Mouse (Mus musculus): ENCODE data around the gene Kmt2c. TPM values are rescaled to one million over a fixed set of nuclear protein-coding genes. Genes with fewer than 3 reads are reported as not detected.
A peak's percentile ranks its signal among the peaks of the same experiment; 100 is the strongest.

The Kmt2c gene
- 56.3 and 60.0 TPM in 2 replicates for polyA plus RNA-seq (2012; rRNA removed)

GRCm38 (mm10) chr5:25498346-25498820 lies at the start of gene Kmt2c:
Kmt2c (minus strand) TSS chr5:25498783.
- peak; percentile 80 to 84 for DNase-seq
- Histone ChIP-seq H3K27ac (ENCODE audit: insufficient read depth, low read length) (peak within 1 kb of the TSS; percentile 97), H3K27me3 (ENCODE audit: control insufficient read depth, insufficient read depth, low read length) (no peaks in the 10 kb centered on the region), H3K4me3 (replicated peaks; ENCODE audit: insufficient read depth, low read depth, low read length) (peak within 1 kb of the TSS; percentile 92), H3K4me1 (ENCODE audit: control insufficient read depth, insufficient read depth, low read length) (peaks cover 6% of the 10 kb centered on the region; the same call in 1 of the 2 replicates)
- WGBS = 4% methylated on average over 51 of the region's 54 CpGs
- TF ChIP-seq CTCF (IDR thresholded peaks at IDR 0.05; ENCODE audit: borderline replicate concordance, insufficient read depth, low read depth, low read length) (no peak), POLR2A (IDR thresholded peaks at IDR 0.05; ENCODE audit: borderline replicate concordance, insufficient read depth, low read length) (peak; percentile 77)

GRCm38 (mm10) chr5:25546912-25547311 lies 48.3 kb upstream of the Kmt2c start:
- Histone ChIP-seq H3K27me3 (ENCODE audit: control insufficient read depth, insufficient read depth, low read length) (no peaks in the 10 kb centered on the region), H3K4me1 (ENCODE audit: control insufficient read depth, insufficient read depth, low read length) (no peaks in the 10 kb centered on the region; the same call in 1 of the 2 replicates), H3K4me3 (replicated peaks; ENCODE audit: insufficient read depth, low read depth, low read length) (no peak overlapping the region), H3K27ac (ENCODE audit: insufficient read depth, low read length) (no peak overlapping the region)
- no peak for TF ChIP-seq POLR2A (IDR thresholded peaks at IDR 0.05; ENCODE audit: borderline replicate concordance, insufficient read depth, low read length)
- no peak for TF ChIP-seq CTCF (IDR thresholded peaks at IDR 0.05; ENCODE audit: borderline replicate concordance, insufficient read depth, low read depth, low read length)
- WGBS = 97% methylated on average over 2 of the region's 2 CpGs
- no peak for DNase-seq

GRCm38 (mm10) chr5:25544566-25544965 lies 46.0 kb upstream of the Kmt2c start:
- Histone ChIP-seq H3K27ac (ENCODE audit: insufficient read depth, low read length) (no peak overlapping the region), H3K27me3 (ENCODE audit: control insufficient read depth, insufficient read depth, low read length) (no peaks in the 10 kb centered on the region), H3K4me1 (ENCODE audit: control insufficient read depth, insufficient read depth, low read length) (no peaks in the 10 kb centered on the region; the same call in 1 of the 2 replicates), H3K4me3 (replicated peaks; ENCODE audit: insufficient read depth, low read depth, low read length) (no peak overlapping the region)
- TF ChIP-seq POLR2A (IDR thresholded peaks at IDR 0.05; ENCODE audit: borderline replicate concordance, insufficient read depth, low read length) (no peak), CTCF (IDR thresholded peaks at IDR 0.05; ENCODE audit: borderline replicate concordance, insufficient read depth, low read depth, low read length) (no peak)
- no peak for DNase-seq
- WGBS = 42% methylated on average over 5 of the region's 5 CpGs

- WGBS = 22% methylated on average over 3 of the region's 3 CpGs
These were observed 45.5 kb upstream of the Kmt2c start for GRCm38 (mm10) chr5:25544061-25544460.

GRCm38 (mm10) chr5:25541661-25542060 lies 43.1 kb upstream of the Kmt2c start:
- WGBS = 56% methylated on average over 2 of the region's 2 CpGs
- no peak overlapping the region for H3K27ac ChIP-seq (ENCODE audit: insufficient read depth, low read length)
- no peak for DNase-seq
- no peaks in the 10 kb centered on the region for H3K27me3 ChIP-seq (ENCODE audit: control insufficient read depth, insufficient read depth, low read length)
- H3K4me1 ChIP-seq (ENCODE audit: control insufficient read depth, insufficient read depth, low read length) = no peaks in the 10 kb centered on the region; the same call in 1 of the 2 replicates
- H3K4me3 ChIP-seq (replicated peaks; ENCODE audit: insufficient read depth, low read depth, low read length) = no peak overlapping the region
- TF ChIP-seq CTCF (IDR thresholded peaks at IDR 0.05; ENCODE audit: borderline replicate concordance, insufficient read depth, low read depth, low read length) = no peak
- no peak for TF ChIP-seq POLR2A (IDR thresholded peaks at IDR 0.05; ENCODE audit: borderline replicate concordance, insufficient read depth, low read length)

More at GRCm38 (mm10) chr5:25544061-25544460, 45.5 kb upstream of the Kmt2c start:
- peak; percentile 41 to 70 for DNase-seq
- Histone ChIP-seq H3K27me3 (ENCODE audit: control insufficient read depth, insufficient read depth, low read length) (no peaks in the 10 kb centered on the region), H3K4me1 (ENCODE audit: control insufficient read depth, insufficient read depth, low read length) (no peaks in the 10 kb centered on the region; the same call in 1 of the 2 replicates), H3K4me3 (replicated peaks; ENCODE audit: insufficient read depth, low read depth, low read length) (no peak overlapping the region), H3K27ac (ENCODE audit: insufficient read depth, low read length) (no peak overlapping the region)
- TF ChIP-seq POLR2A (IDR thresholded peaks at IDR 0.05; ENCODE audit: borderline replicate concordance, insufficient read depth, low read length) (no peak), CTCF (IDR thresholded peaks at IDR 0.05; ENCODE audit: borderline replicate concordance, insufficient read depth, low read depth, low read length) (no peak)

GRCm38 (mm10) chr5:25540921-25541320 lies 42.3 kb upstream of the Kmt2c start:
- Histone ChIP-seq H3K27ac (ENCODE audit: insufficient read depth, low read length) (no peak overlapping the region), H3K4me3 (replicated peaks; ENCODE audit: insufficient read depth, low read depth, low read length) (no peak overlapping the region), H3K4me1 (ENCODE audit: control insufficient read depth, insufficient read depth, low read length) (no peaks in the 10 kb centered on the region; the same call in 1 of the 2 replicates), H3K27me3 (ENCODE audit: control insufficient read depth, insufficient read depth, low read length) (no peaks in the 10 kb centered on the region)
- WGBS = 85% methylated on average over 3 of the region's 3 CpGs
- TF ChIP-seq CTCF (IDR thresholded peaks at IDR 0.05; ENCODE audit: borderline replicate concordance, insufficient read depth, low read depth, low read length) (no peak), POLR2A (IDR thresholded peaks at IDR 0.05; ENCODE audit: borderline replicate concordance, insufficient read depth, low read length) (no peak)
- DNase-seq = no peak

- H3K27ac ChIP-seq (ENCODE audit: insufficient read depth, low read length) = no peak overlapping the region
- H3K4me3 ChIP-seq (replicated peaks; ENCODE audit: insufficient read depth, low read depth, low read length) = no peak overlapping the region
- TF ChIP-seq POLR2A (IDR thresholded peaks at IDR 0.05; ENCODE audit: borderline replicate concordance, insufficient read depth, low read length) (no peak), CTCF (IDR thresholded peaks at IDR 0.05; ENCODE audit: borderline replicate concordance, insufficient read depth, low read depth, low read length) (no peak)
- no peaks in the 10 kb centered on the region for H3K27me3 ChIP-seq (ENCODE audit: control insufficient read depth, insufficient read depth, low read length)
- H3K4me1 ChIP-seq (ENCODE audit: control insufficient read depth, insufficient read depth, low read length) = no peaks in the 10 kb centered on the region; the same call in 1 of the 2 replicates
- no peak for DNase-seq
These were observed 41.8 kb upstream of the Kmt2c start for GRCm38 (mm10) chr5:25540412-25540811.

- TF ChIP-seq POLR2A (IDR thresholded peaks at IDR 0.05; ENCODE audit: borderline replicate concordance, insufficient read depth, low read length) (no peak), CTCF (IDR thresholded peaks at IDR 0.05; ENCODE audit: borderline replicate concordance, insufficient read depth, low read depth, low read length) (no peak)
- Histone ChIP-seq H3K4me3 (replicated peaks; ENCODE audit: insufficient read depth, low read depth, low read length) (no peak overlapping the region), H3K27ac (ENCODE audit: insufficient read depth, low read length) (no peak overlapping the region), H3K27me3 (ENCODE audit: control insufficient read depth, insufficient read depth, low read length) (no peaks in the 10 kb centered on the region), H3K4me1 (ENCODE audit: control insufficient read depth, insufficient read depth, low read length) (no peaks in the 10 kb centered on the region)
- WGBS = 58% methylated on average over 6 of the region's 6 CpGs
- DNase-seq = no peak
These were observed 38.4 kb upstream of the Kmt2c start for GRCm38 (mm10) chr5:25536921-25537409.

Data from cerebellum, adult 2 months (tissue).